Mouse (Mus musculus) layer of hippocampus, adult 6 months (tissue): ENCODE results near the gene Pnma5. TPM values are rescaled to one million over a fixed set of nuclear protein-coding genes. Genes with fewer than 3 reads are reported as not detected.

ENCODE experiments used
- long read RNA-seq, 2 experiments: library from polyadenylated mRNA; unstranded; transcript quantifications; one replicate each; pipeline ENCODE4 v2.0.0; 2019 to 2020
- microRNA-seq: library from miRNA; unstranded; fragments of <30 nt; microRNA quantifications from one replicate; pipeline ENCODE4 v1.2.0, GENCODE M21; 2020
- polyA plus RNA-seq: library from polyadenylated mRNA; unstranded; fragments of <200 nt; fragmentation: Nextera tagmentation; gene quantifications from 2 replicates; pipeline ENCODE4 v1.2.3, GENCODE M21; 2021

Gene Pnma5
- not detected in 2 replicates for polyA plus RNA-seq
- long read RNA-seq, experiment 1, partial matches to known transcripts: 0 of 1 reads
- long read RNA-seq, experiment 1, other reads (novel, unspliced or antisense): 1 of 1 reads
- long read RNA-seq, experiment 2, partial matches to known transcripts: 0 of 1 reads
- long read RNA-seq, experiment 2, other reads (novel, unspliced or antisense): 1 of 1 reads

GRCm38 (mm10) chrX:73037003-73037402 is at the start of gene Pnma5:
TSS of gene Pnma5 (minus strand) at chrX:73037103.

GRCm38 (mm10) chrX:73082267-73083055 is 45.6 kb upstream of the Pnma5 start, which contains the start of gene Xlr4a:
TSS of gene Xlr4a (minus strand) at chrX:73082478.

GRCm38 (mm10) chrX:73064415-73064793 is 27.5 kb upstream of the Pnma5 start, which contains the start of gene Pnma3:
TSS of gene Pnma3 (plus strand) at chrX:73064787.

GRCm38 (mm10) chrX:72986841-72987519 is 49.9 kb downstream of the Pnma5 start, which contains the start of gene Zfp185:
TSS of gene Zfp185 (plus strand) at chrX:72987339.

Small RNAs within 50 kb of the gene (microRNA-seq; reads per million reads assigned to microRNA genes)
- not detected for gene Mir2137

Other genes with a start within 250 kb of the Pnma5 start
- gene Gabrq, start 211.9 kb downstream of the Pnma5 start, polyA plus RNA-seq: 0.20 and 0.30 TPM in 2 replicates
- gene Cetn2, start 118.7 kb downstream of the Pnma5 start, polyA plus RNA-seq: 77.6 and 110 TPM in 2 replicates
- 17.8 and 18.6 TPM in 2 replicates for gene Nsdhl, start 118.5 kb downstream of the Pnma5 start, polyA plus RNA-seq
- gene Zfp185, start 49.8 kb downstream of the Pnma5 start, polyA plus RNA-seq: 1.1 and 4.6 TPM in 2 replicates
- 0.68 and 1.0 TPM in 2 replicates for gene Pnma3, start 27.7 kb upstream of the Pnma5 start, polyA plus RNA-seq
- 0.18 TPM in 1 of 2 replicates, not detected in the other for gene Xlr4a, start 45.4 kb upstream of the Pnma5 start, polyA plus RNA-seq
- 0.53 and 1.8 TPM in 2 replicates for gene Xlr3a, start 60.0 kb upstream of the Pnma5 start, polyA plus RNA-seq
- 0.52 and 0.60 TPM in 2 replicates for gene Gm14685, start 79.9 kb upstream of the Pnma5 start, polyA plus RNA-seq
- gene Xlr5b, start 111.7 kb upstream of the Pnma5 start, polyA plus RNA-seq: not detected in 2 replicates
- gene DXBay18, start 112.3 kb upstream of the Pnma5 start, polyA plus RNA-seq: 0.19 and 0.33 TPM in 2 replicates
- gene Spin2d, start 139.9 kb upstream of the Pnma5 start, polyA plus RNA-seq: not detected in 2 replicates
- gene Xlr3b, start 155.1 kb upstream of the Pnma5 start, polyA plus RNA-seq: 0.65 and 1.9 TPM in 2 replicates
- 0.23 TPM in 1 of 2 replicates, not detected in the other for gene Xlr4b, start 177.2 kb upstream of the Pnma5 start, polyA plus RNA-seq
- gene F8a, start 191.2 kb upstream of the Pnma5 start, polyA plus RNA-seq: 15.0 and 17.2 TPM in 2 replicates
- gene Xlr4c, start 206.0 kb upstream of the Pnma5 start, polyA plus RNA-seq: 0.24 TPM in 1 of 2 replicates, not detected in the other
- not detected in 2 replicates for gene Xlr3c, start 228.3 kb upstream of the Pnma5 start, polyA plus RNA-seq